Mouse (Mus musculus) kidney, adult 2 months (tissue): ENCODE data around the gene Traf5.

Source experiments
- CTCF ChIP-seq: fragments of 200-500 bp; conservative IDR thresholded peaks from 2 replicates; pipeline ENCODE4 v1.5.1; 2011; ENCODE audit warnings: low read depth, mild to moderate bottlenecking, control low read depth, low read length, moderate library complexity, mixed read lengths; ENCODE audit not compliant: insufficient read depth, insufficient read length
- POLR2A ChIP-seq: fragments of 200-500 bp; IDR thresholded peaks from one replicate; pipeline ENCODE4 v1.6.1; 2011; ENCODE audit warnings: low read depth, low read length, control low read depth

DNA sequence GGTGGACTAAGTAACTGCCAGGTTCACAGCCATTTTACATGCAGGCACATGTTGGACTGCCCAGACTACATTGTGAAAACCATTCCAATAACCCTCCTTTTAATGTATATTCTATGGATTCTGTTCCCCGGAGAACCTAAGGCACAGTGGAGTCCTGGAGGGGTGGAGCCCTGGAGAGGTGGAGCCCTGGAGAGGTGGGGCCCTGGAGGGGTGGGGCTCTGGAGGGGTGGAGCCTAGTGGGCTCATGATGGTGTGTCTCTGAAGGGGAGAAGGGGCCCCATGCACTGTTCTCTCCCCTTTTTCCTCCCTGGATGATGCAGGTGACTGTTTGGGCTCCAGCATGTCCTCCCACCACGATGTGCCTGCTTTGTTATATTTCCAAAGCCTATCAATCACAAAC, 24.2 kb downstream of the Traf5 start:
- TF ChIP-seq CTCF (no peak), POLR2A (no peak)
